Mouse (Mus musculus): Measurements from ENCODE around the gene Rufy1. TPM values are rescaled to one million over a fixed set of nuclear protein-coding genes. Genes with fewer than 3 reads are reported as not detected.

The Rufy1 gene
- polyA plus RNA-seq, 1 experiment from 2014 or later, result 27.2 TPM

DNA sequence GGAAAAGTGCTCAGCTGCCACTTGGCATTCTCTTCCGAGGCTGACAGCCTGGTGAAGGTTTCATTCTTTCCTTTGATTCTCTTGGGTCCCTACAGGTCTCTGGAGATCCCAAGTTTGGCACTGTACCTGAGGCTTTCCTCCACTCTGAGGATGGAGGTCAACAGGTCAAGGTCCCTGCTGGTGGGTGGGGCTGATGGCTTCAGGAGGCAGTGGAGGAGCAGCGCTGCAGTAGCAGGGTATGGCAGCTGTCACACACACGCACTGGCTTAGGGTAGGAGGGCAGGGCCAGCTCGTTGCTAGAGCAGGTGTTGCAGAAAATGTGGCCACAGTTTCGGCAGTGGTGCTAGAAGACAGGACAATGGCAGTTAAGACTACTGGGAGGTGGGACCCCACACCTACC lies 41.3 kb downstream of the Rufy1 start:
- DNase-seq (ENCODE audit: low spot score), result no peak
- no peak overlapping the region for H3K4me3 ChIP-seq (ENCODE audit: low read depth, low read length)
- no peaks in the 10 kb centered on the region for H3K9me3 ChIP-seq (replicated peaks; ENCODE audit: control insufficient read depth, low read length)
- H3K36me3 ChIP-seq (ENCODE audit: control insufficient read depth, insufficient read depth, low read length), result peaks cover 76% of the 10 kb centered on the region
- no peak for ATAC-seq
- H3K4me1 ChIP-seq (ENCODE audit: control insufficient read depth, insufficient read depth, low read length), result no peaks in the 10 kb centered on the region
- WGBS, result 75% methylated on average over 5 of the region's 5 CpGs
- no peak overlapping the region for H3K27ac ChIP-seq (ENCODE audit: low read depth, low read length)
- no peak overlapping the region for H3K4me2 ChIP-seq (ENCODE audit: low read length)
- no peaks in the 10 kb centered on the region for H3K27me3 ChIP-seq (replicated peaks; ENCODE audit: control insufficient read depth, insufficient read depth, low read length)
- no peak overlapping the region for H3K9ac ChIP-seq (ENCODE audit: low read length)

DNA sequence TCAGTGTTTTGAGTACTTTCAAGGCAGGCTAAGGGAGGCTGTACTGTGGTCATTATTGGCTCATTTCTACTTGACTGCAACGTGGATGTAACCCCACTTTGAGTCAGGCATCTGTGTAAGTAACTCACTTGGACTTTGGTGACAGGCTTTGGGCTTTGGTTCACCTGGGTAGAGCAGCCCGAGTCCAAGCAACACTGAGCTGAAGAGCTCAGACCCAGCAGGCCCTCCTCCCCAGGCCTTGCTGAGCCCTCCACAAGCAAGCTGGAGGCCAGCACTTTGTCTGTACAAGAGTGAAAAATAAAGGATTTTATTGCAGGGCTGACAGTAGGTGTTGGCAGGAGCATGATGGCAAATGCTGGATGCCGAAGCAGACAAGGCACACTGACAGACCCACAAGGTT lies 41.9 kb downstream of the Rufy1 start:
- DNase-seq (ENCODE audit: low spot score) (no peak), ATAC-seq (no peak)
- Histone ChIP-seq H3K27ac (ENCODE audit: low read depth, low read length) (no peak overlapping the region), H3K9me3 (replicated peaks; ENCODE audit: control insufficient read depth, low read length) (no peaks in the 10 kb centered on the region), H3K9ac (ENCODE audit: low read length) (no peak overlapping the region), H3K4me2 (ENCODE audit: low read length) (no peak overlapping the region), H3K4me3 (ENCODE audit: low read depth, low read length) (no peak overlapping the region), H3K27me3 (replicated peaks; ENCODE audit: control insufficient read depth, insufficient read depth, low read length) (no peaks in the 10 kb centered on the region), H3K4me1 (ENCODE audit: control insufficient read depth, insufficient read depth, low read length) (no peaks in the 10 kb centered on the region), H3K36me3 (ENCODE audit: control insufficient read depth, insufficient read depth, low read length) (peaks cover 74% of the 10 kb centered on the region)
- WGBS, result 77% methylated on average over 3 of the region's 3 CpGs

DNA sequence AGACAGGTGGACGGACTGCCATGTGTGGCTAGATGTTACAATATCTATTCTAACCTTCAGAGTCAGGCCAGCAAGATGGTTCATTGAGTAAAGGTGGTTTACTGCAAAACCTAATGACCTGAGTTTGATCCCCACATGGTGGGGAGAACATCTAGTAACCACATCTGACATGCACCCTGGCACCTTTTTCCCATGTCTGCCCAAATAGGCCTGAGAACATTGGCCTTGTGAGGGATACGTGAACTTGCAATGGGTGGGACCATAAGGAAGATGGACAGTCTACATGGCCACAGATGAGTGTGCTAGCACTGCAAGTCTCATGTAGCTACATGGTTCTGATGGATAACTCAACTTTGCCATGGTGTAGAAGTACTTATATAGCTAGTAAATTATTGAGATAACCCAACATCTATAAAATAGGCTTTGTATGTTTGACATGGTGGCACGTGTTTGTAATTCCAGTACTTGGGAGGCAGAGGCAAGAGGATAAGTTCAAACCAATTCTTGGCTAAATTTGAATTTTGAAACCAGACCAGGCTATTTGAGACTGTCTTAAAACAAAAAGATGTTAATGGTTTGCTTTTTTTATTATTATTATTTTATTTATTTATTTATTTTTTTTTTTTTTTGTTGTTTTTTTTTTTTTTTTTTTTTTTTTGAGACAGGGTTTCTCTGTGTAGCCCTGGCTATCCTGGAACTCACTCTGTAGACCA lies 42.6 kb downstream of the Rufy1 start:
- Histone ChIP-seq H3K27ac (ENCODE audit: low read depth, low read length) (no peak overlapping the region), H3K9me3 (replicated peaks; ENCODE audit: control insufficient read depth, low read length) (no peaks in the 10 kb centered on the region), H3K27me3 (replicated peaks; ENCODE audit: control insufficient read depth, insufficient read depth, low read length) (no peaks in the 10 kb centered on the region), H3K4me1 (ENCODE audit: control insufficient read depth, insufficient read depth, low read length) (no peaks in the 10 kb centered on the region), H3K4me2 (ENCODE audit: low read length) (no peak overlapping the region), H3K9ac (ENCODE audit: low read length) (no peak overlapping the region), H3K36me3 (ENCODE audit: control insufficient read depth, insufficient read depth, low read length) (peaks cover 71% of the 10 kb centered on the region), H3K4me3 (ENCODE audit: low read depth, low read length) (no peak overlapping the region)
- DNase-seq (ENCODE audit: low spot score), result no peak
- ATAC-seq, result no peak; the same call in 1 of the 2 replicates
- 92% methylated on average over 3 of the region's 3 CpGs for WGBS

DNA sequence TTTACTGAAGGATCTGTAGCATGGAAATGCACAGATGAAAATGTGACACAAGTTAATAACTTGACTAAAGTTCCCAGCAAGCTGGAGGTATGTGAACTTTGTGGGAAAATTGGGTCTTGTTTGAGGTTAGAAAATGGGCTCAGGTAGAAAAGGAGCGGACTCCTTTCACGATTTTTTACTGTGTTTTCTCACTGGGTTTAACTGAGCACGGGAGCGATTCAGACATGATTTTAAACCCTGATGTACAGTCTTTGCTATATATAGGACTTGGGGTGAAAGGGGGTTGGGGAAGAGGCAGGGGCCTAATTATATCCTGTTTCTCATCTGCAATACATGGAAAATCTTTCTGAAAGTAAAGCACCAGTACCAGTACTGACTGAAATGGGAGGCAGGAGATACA lies 43.2 kb downstream of the Rufy1 start:
- Histone ChIP-seq H3K27me3 (replicated peaks; ENCODE audit: control insufficient read depth, insufficient read depth, low read length) (no peaks in the 10 kb centered on the region), H3K4me3 (ENCODE audit: low read depth, low read length) (no peak overlapping the region), H3K36me3 (ENCODE audit: control insufficient read depth, insufficient read depth, low read length) (peaks cover 75% of the 10 kb centered on the region), H3K4me1 (ENCODE audit: control insufficient read depth, insufficient read depth, low read length) (no peaks in the 10 kb centered on the region), H3K4me2 (ENCODE audit: low read length) (no peak overlapping the region), H3K9ac (ENCODE audit: low read length) (no peak overlapping the region), H3K27ac (ENCODE audit: low read depth, low read length) (no peak overlapping the region), H3K9me3 (replicated peaks; ENCODE audit: control insufficient read depth, low read length) (no peaks in the 10 kb centered on the region)
- DNase-seq (ENCODE audit: low spot score), result no peak
- WGBS, result 92% methylated on average over 4 of the region's 4 CpGs
- ATAC-seq, result no peak

DNA sequence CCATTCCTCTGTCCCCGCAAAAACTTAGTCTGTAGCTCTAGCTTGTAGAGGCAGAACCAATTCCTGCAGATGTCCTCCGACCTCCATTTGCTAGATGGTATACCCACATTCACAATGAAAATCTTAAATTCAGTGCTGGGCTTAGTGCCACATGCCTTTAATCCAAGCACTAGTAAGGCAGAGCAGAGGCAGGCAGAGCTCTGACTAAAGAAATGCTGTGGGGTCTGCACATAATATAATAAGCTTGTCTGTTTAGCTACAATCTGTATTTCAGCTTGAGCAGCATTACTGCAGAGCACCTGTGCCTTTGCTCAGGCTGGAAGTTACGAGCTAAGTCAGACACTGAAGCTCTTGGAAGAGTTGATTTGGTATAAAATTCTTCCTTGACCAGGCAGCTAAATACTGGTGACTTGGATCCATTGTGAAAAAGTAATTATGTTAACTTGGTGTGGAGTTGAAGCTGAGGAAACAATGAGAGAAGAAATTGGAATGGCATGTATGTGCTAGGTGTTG lies 43.7 kb downstream of the Rufy1 start:
- Histone ChIP-seq H3K27ac (ENCODE audit: low read depth, low read length) (no peak overlapping the region), H3K36me3 (ENCODE audit: control insufficient read depth, insufficient read depth, low read length) (peaks cover 75% of the 10 kb centered on the region), H3K4me1 (ENCODE audit: control insufficient read depth, insufficient read depth, low read length) (no peaks in the 10 kb centered on the region), H3K27me3 (replicated peaks; ENCODE audit: control insufficient read depth, insufficient read depth, low read length) (no peaks in the 10 kb centered on the region), H3K4me3 (ENCODE audit: low read depth, low read length) (no peak overlapping the region), H3K4me2 (ENCODE audit: low read length) (no peak overlapping the region), H3K9ac (ENCODE audit: low read length) (no peak overlapping the region), H3K9me3 (replicated peaks; ENCODE audit: control insufficient read depth, low read length) (no peaks in the 10 kb centered on the region)
- no peak for DNase-seq (ENCODE audit: low spot score)
- ATAC-seq, result no peak
- WGBS, result 75% methylated on average over 3 of the region's 3 CpGs

DNA sequence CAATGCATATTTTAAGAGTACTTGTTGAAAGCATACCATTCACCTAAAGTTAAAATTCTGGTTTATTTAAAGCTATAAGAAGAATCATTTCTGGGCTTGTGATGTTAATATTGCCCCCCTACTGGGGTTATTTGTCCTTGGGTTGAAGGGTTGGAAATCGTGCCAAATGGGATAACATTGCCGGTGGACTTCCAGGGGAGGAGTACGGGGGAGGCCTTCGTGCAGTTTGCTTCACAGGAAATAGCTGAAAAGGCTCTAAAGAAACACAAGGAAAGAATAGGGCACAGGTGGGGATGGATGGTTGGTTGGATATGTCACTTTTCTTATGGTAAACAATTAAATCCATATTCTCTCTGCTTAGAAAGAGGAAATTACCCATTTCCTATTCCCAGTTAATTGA lies 49.6 kb downstream of the Rufy1 start:
- ATAC-seq, result no peak
- peaks cover 53% of the 10 kb centered on the region for H3K36me3 ChIP-seq (ENCODE audit: control insufficient read depth, insufficient read depth, low read length)
- H3K27ac ChIP-seq (ENCODE audit: low read depth, low read length), result no peak overlapping the region
- WGBS, result 15% methylated on average over 4 of the region's 4 CpGs
- DNase-seq (ENCODE audit: low spot score), result peak; percentile 12
- H3K27me3 ChIP-seq (replicated peaks; ENCODE audit: control insufficient read depth, insufficient read depth, low read length), result no peaks in the 10 kb centered on the region
- H3K9me3 ChIP-seq (replicated peaks; ENCODE audit: control insufficient read depth, low read length), result no peaks in the 10 kb centered on the region
- H3K4me1 ChIP-seq (ENCODE audit: control insufficient read depth, insufficient read depth, low read length), result peaks cover 13% of the 10 kb centered on the region
- peak overlapping the region; percentile 28 for H3K4me3 ChIP-seq (ENCODE audit: low read depth, low read length)
- H3K4me2 ChIP-seq (ENCODE audit: low read length), result peak overlapping the region; percentile 55
- peak overlapping the region; percentile 37; the same call in 1 of the 2 replicates for H3K9ac ChIP-seq (ENCODE audit: low read length)

DNA sequence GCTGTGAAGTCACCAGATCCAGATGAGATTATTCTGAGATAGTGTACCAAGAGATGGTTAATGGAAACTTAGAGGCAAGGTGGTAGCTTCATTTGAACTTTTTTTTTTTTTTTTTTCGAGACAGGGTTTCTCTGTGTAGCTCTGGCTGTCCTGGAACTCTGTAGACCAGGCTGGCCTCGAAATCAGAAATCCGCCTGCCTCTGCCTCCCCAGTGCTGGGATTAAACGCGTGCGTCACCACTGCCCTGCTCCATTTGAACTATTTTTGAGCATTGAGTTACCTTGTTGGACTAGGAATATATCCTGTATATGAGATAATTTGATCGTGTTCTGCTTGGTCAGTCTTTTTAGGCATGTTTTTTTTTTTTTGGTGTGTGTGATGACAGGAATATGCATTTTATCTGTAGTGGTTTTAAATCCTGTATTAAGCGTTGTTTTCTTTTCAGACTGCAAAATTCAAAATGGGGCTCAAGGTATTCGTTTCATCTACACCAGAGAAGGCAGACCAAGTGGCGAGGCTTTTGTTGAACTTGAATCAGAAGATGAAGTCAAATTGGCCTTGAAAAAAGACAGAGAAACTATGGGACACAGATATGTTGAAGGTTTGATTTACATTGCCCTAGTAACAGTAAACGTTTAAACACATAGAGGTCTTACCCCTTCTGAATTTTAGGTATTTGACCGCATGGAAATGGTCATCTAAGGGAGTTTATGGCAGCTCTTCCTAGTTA lies 51.7 kb downstream of the Rufy1 start:
- peak overlapping the region; percentile 98 for H3K4me3 ChIP-seq (ENCODE audit: low read depth, low read length)
- ATAC-seq (no peak), DNase-seq (ENCODE audit: low spot score) (no peak)

DNA sequence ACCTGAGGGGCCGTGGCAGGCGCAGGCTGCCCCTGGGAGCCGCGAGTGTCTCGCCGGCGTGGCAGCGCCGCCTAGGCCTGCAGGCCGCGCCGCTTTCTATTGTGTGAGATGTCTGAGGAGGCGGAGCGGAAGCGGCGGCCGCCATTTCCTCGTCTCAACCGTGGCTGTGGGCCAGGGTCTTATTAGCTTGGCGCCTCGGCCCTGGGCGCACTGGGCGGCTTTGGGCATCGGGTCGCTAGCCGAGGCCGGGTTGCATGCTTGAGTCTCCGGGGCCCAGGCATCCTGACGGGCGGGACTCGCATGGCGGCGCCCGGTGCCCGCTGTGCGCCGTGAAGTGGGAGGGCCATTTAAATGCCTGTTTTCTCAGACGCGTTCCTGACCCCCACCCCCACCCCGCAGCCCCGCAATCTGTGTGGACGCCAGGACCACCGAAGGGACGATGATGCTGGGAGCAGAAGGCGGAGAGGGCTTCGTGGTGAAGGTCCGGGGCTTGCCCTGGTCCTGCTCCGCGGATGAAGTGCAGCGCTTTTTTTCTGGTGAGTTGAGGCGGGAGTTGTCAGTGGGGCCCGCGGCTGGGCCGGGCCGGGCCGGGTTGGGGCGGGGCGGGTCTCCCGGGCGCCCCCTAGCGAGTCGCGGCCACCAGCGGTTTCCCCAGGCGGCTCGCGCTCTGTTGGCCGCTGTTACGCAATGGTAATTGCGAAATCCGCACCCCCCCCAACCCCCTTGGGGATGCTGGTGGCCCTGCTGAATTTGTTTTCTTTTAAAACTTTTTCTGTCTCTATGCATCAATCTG lies 52.8 kb downstream of the Rufy1 start:
- Histone ChIP-seq H3K9ac (ENCODE audit: low read length) (peak overlapping the region; percentile 100), H3K4me1 (ENCODE audit: control insufficient read depth, insufficient read depth, low read length) (peaks cover 16% of the 10 kb centered on the region), H3K4me2 (ENCODE audit: low read length) (peak overlapping the region; percentile 72), H3K27ac (ENCODE audit: low read depth, low read length) (peak overlapping the region; percentile 98), H3K4me3 (ENCODE audit: low read depth, low read length) (peak overlapping the region; percentile 98), H3K9me3 (replicated peaks; ENCODE audit: control insufficient read depth, low read length) (no peaks in the 10 kb centered on the region), H3K27me3 (replicated peaks; ENCODE audit: control insufficient read depth, insufficient read depth, low read length) (no peaks in the 10 kb centered on the region), H3K36me3 (ENCODE audit: control insufficient read depth, insufficient read depth, low read length) (peaks cover 32% of the 10 kb centered on the region)
- ATAC-seq, result peak; percentile 81
- WGBS, result under 1% methylated on average over 67 of the region's 71 CpGs
- DNase-seq (ENCODE audit: low spot score), result peak; percentile 90

More for the DNA sequence above, 51.7 kb downstream of the Rufy1 start:
- no peaks in the 10 kb centered on the region for H3K27me3 ChIP-seq (replicated peaks; ENCODE audit: control insufficient read depth, insufficient read depth, low read length)
- peak overlapping the region; percentile 100 for H3K9ac ChIP-seq (ENCODE audit: low read length)
- H3K36me3 ChIP-seq (ENCODE audit: control insufficient read depth, insufficient read depth, low read length), result peaks cover 38% of the 10 kb centered on the region
- H3K4me1 ChIP-seq (ENCODE audit: control insufficient read depth, insufficient read depth, low read length), result peaks cover 16% of the 10 kb centered on the region
- H3K4me2 ChIP-seq (ENCODE audit: low read length), result peak overlapping the region; percentile 72
- H3K9me3 ChIP-seq (replicated peaks; ENCODE audit: control insufficient read depth, low read length), result no peaks in the 10 kb centered on the region
- 65% methylated on average over 12 of the region's 12 CpGs for WGBS
- H3K27ac ChIP-seq (ENCODE audit: low read depth, low read length), result no peak overlapping the region

All from forebrain, embryonic 14.5 days (tissue).